Mouse (Mus musculus): ENCODE measurements at regions not wholly inside any gene's neighbourhood (a gene's known extent, or its start where the extent isn't known, plus 50 kb on each side); places are given as distances from the start of the nearest gene placed in this dataset.

DNA sequence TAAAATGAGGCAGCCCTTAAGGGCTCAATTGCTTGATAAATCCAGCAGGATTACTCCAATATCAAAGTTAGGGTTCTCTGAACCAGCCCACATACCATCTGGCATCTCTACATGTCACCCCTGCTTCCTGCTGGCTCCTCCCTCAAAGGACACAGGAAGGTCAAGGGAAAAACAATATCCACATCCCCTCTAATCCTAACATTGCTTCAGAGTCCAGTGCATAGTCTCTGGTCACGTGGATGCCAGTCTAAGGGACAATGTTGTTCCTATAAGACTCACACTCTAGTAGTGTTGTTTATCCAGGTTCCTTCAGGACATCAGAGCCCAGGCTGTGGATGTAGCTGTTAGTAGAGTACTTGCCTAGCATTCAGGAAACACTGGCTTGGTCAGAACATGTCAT is 124.9 kb upstream of the Foxa2 start:
- DNase-seq (ENCODE audit: low spot score in 2 of 2) = no peak

DNA sequence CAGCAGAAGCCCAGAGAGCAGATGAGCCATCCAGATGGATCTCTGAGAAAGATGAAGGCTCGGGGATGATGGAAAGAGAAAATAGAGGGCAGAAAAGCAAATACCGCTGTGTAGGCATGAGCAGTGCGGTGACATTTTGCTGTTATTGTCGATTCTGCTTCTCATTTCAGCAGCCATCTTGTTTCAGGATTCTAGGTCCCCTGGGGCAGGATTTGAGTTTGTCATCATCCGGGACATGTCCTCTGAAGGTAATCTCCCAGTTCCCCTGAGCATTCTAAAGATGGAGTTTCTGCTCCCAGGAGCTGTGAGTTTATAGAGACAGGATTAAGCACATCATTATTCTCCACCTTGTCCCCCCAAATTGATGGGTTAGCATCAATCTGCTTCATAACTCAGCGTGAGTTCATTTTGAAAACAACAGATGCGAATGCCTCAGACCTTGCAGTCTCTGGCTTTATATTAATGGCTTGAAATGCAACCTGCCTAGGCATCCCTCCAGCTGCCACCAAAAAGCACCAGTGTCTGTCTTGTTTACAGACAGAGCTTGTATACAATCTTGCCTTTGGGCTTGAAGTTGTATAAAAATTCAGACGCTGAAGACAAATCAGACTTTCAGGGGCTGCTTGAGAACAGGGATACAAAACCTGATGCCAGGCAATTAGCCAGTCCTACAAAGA is 128.6 kb upstream of the Foxa2 start:
- DNase-seq (ENCODE audit: low spot score in 2 of 2) = no peak

DNA sequence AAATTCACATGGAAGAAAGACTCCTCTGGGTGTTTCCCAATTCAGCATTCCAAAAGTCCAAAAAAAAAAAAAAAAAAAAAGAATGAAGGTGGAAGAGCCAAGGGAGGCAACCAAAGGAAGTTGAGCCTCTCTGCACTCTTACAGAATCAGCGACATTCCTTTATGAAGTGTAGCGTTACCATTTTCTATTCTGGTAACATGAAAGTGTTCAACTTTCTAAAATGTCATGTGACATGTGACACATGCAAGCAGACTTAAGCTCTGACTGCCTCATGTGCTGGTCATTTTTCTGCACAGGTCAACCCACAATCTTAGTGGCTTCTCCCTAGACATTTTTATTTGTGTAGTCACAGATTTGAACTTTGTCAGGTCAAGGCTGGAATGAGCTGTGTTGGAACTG is 133.5 kb upstream of the Foxa2 start:
- DNase-seq (ENCODE audit: low spot score in 2 of 2) = no peak

DNA sequence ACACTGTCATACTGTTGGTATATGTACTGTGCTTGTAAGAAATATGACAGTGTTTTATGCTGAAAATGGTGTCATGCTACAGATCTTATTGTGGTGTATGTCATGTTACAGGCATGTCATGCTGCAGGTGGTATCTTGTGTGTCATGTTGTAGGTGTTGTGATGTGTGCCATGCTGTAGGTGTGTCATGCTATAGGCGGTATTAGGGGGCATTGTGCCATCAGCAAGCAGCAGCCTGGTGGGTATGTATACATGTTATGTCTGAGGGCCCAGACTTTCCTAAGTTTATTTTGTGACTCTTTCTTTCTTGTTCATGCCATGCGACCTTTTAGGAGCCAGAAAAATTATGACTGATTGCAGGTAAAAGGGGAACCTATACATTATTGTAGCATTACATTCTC is 134.7 kb upstream of the Foxa2 start:
- DNase-seq (ENCODE audit: low spot score in 2 of 2) = no peak

DNA sequence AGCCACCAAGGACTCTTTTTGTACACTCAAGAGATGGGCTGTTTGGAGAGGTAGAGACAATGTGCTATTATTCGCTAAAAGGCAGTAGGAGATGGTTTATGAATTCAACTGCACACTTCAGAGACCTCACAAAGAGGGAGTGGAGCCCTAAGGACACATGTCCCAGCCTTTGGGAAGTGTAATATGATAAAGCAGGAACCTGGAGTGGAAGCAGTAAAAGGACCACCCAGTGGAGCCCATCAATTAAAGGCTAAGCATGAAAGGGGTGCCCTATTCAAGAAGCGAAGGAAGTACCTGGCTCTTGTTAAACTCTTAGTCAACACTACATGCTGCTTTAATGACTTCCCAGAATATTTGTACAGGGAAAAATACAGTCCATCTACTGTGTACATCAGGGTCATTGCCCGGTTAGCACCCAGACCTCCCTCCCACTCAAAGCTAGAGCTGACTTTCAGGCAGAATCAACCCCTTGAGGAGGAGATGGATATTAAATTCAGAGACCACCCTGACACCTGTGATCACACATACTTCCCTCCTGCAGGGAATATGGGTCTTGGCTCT is 135.8 kb upstream of the Foxa2 start:
- no peak for DNase-seq (ENCODE audit: low spot score in 2 of 2)

DNA sequence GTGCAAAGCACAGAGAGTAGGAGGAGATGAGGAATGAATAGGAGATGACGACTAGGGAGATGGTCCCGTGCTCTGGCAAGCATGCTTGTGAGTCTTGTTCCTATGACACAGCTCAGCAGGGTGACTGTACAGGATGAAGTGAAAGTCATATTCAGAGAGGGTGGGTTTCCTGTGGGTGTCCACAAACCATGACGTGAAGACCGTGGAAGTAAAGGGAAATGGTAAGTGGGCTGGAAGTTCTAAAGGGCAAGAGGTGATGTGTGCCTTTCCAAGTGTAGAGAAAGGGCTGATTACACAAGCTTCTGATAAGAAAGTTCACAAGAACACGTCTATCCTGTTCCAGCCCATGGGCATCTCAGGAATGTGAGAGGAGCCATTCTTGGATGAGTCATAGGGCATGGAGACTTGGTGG is 138.0 kb upstream of the Foxa2 start:
- DNase-seq (ENCODE audit: low spot score in 2 of 2) = no peak

DNA sequence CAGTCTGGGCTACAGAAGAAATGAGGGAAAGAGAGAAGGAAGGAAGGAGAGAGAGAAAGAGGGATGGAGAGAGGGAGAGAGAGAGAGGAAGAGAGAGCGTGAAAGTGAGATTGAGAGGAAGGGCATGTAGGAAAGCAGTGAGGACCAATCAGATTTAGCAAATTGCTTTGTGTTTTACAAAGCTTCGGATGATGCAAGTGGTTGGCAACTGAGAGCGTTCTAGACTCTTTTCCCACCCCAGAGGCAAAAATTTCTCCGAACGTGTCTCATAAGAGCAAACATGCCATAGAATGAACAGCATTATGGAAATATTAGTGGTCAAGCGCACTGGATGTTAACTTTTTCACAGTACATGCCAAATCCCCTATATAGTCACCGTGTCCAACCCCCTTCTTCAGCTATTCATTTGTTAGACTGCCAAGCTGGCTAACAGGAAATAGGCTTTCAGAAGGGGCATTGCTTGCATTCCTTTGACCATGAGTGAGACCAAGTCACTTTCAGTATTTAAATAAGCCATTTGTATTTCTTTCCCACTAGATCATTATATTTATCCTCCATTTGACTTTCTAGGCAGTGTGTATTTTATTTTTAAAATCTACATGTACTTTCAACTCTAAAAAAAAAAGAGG is 139.7 kb upstream of the Foxa2 start:
- no peak for DNase-seq (ENCODE audit: low spot score in 2 of 2)

DNA sequence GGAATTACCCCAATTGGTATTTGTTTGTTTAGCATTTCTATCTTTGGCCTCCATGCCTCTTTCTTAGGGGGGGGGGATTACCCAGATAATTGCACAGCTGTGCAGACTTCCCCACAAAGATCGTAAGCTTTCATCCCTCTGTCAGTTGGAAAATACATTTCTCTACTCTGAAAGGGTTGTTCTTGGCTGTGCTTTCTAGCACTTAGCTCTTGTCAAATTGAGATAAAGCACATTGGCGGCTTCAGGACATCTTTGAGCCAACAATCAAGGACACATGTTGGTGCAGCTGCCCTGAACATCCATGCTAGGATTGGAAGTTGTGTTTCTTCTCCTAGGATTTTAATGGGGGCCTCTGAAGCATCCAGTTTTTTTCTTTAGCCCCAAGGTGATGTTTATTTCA is 142.1 kb upstream of the Foxa2 start:
- no peak for DNase-seq (ENCODE audit: low spot score in 2 of 2)

DNA sequence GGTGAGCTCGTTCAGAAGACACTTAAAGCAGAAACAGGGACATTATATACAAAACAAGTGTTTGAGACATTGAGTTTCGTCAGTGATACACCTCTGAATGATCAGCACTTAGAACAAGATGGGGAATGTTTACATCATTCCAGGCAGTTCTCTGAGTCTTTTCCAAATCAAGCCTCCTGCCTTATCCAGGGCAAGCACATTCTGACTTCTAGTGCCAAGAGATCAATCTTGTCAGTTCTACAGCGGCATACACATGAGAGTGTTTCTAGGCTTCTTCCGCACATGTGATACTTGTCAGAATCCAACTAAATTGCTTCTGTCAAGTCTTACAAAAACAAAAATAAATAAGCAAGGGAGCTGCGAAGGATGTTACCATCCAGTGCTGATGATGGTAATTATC is 142.5 kb upstream of the Foxa2 start:
- DNase-seq (ENCODE audit: low spot score in 2 of 2) = no peak

DNA sequence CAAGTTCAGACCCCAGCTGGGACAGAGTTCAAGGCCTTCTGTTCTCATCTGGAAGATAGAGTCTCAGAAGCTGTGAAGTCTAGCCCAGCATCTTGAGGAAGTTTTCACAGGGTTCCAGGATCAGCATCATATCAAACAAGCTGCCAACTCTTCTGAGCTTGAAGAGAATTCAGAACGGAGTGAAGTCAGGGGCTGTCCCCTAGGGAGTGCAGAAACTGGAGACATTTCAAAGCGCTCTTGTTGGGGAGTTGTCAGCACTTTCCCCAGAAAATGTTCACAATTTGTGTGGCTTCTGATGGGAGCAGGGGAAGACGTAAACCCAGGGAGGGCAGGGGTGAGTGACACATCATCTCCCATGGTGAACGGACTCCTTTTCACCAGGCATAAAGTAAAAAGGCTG is 146.2 kb upstream of the Foxa2 start:
- DNase-seq (ENCODE audit: low spot score in 2 of 2) = no peak

DNA sequence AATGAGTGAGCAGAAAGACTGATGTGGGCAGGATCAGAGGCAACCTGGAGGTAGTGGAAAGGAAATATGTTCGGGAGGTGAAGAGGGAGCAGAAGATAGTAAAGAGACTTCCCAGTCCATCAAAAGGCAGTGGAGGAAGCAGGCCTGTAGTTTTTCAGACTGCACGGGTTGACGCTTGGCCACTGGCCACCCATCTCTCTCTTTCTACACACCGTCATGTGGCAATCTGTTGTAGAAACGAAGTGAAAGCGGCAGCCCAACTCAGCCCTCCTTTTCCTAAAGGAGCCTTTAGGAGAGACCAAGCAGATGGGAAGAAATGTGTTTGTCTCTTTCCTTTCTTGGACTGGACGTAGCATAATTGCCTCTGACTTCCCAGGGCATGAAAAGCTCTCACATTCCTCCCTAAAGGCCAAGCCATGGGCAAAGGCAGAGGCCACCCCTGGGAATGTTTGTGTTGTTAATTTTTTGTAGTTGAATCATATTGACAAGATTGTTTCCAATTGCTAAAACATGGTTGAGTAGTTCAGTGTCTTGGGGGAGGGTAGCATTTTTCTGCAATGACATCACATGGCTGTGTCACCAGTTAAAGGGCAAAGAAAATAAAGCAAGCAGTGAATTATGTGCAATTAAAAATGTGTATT is 150.7 kb upstream of the Foxa2 start:
- no peak for DNase-seq (ENCODE audit: low spot score in 2 of 2)

DNA sequence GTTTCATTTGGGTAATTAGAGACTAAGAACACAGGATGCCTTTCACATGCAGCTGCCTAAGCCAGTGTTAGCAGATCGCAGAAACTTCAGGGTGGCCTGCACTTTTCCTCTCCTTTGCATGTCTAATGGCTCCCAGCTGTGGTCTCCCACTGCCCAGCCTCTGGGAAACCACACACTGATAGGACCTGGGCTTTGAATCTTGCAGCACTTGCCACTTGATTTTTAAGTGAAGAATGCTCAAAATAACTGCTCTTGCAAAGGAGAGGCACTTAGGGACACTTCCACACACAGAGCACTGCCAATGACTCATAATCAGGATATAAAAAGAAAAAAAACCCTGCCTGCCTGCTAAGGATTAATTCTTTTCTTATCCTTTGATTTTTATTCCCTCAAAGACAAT is 159.9 kb upstream of the Foxa2 start:
- DNase-seq (ENCODE audit: low spot score in 2 of 2) = peak in 1 of 2 experiments; percentile 10

DNA sequence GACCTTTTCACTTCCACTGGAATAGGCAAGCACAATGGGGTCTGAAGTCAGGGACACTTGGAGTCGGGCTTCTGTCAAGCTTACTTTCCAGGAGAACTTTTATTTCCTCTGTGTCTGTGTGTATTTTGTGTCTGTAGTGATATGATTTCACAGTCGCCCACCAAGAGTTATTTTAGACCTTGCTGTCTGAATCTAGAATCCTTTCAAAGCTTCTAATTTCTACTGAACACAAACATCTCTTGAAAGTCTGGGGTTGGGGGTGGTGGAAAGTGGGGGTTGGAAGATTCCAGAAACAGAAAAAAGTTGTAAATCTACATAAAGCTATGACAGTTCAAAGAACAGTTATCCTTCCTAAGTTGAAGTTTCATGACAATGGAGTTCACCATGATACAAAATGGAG is 164.0 kb upstream of the Foxa2 start:
- DNase-seq (ENCODE audit: low spot score in 2 of 2) = no peak

DNA sequence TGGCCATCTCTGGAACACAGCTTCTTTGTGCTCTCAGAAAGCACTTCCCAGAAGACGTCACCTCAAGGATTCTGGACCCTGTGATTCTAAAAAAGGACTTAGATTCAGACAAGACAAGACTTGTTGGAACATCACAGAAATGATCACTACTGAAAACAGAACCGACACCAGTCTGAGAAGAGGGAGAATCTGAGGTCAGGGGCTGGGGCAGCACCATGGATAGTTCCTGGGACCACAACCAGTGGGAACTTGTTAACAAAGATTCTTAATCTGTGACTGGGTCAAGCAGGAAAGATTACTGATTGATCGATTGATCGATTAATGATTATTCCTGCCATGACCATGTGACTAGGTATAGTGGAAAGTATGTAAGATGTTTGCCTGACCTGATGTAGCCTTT is 170.4 kb upstream of the Foxa2 start:
- no peak for DNase-seq (ENCODE audit: low spot score in 2 of 2)

DNA sequence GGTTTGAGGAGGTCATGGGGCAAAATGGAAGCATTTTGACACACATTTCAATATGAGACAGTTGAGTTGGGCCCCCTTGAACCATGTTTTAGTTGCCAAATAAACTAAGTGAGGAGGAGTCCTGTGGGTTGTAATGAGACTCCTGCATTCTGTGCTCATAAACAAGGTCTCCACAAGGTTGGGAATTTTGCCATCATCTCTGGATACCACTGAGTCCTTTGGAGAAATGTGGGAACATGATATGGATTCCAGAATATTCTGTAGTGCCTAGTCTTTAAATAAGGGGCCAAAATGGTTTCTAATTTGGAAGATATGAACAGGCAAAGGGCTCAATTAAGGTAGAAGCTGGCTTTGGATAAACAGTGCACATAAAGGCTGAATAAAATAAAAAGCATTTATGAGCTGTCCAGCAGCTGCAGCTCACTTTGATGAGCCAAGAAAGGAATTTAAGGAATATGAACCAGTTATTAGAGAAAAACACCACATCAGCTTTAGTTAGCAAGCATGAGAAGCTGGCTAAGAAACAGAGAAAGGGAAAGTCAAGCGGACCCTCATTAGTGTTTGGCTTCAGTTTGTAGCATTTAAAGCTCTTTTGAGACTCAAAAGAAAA is 161.3 kb upstream of the Sstr4 start:
- DNase-seq (ENCODE audit: low spot score in 2 of 2) = no peak

DNA sequence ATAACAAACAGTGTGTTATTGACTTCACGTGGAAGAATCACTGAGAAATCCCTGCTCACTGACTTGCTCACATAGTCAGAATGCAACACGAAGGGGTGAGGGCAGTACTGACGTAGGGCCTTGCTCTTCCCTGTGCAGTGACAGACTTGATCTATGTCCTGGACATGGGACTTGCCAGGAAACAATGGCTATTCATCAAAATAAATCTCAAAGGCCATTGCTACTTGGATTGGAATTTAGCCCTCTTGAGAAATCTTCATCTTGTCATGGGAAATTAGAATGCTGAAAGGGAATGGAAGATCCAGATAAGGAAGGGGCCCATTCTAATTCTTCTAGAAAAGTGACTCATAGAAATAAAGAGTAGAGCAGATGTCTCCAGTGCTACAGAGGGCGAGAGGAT is 158.0 kb upstream of the Sstr4 start:
- DNase-seq (ENCODE audit: low spot score in 2 of 2) = no peak

DNA sequence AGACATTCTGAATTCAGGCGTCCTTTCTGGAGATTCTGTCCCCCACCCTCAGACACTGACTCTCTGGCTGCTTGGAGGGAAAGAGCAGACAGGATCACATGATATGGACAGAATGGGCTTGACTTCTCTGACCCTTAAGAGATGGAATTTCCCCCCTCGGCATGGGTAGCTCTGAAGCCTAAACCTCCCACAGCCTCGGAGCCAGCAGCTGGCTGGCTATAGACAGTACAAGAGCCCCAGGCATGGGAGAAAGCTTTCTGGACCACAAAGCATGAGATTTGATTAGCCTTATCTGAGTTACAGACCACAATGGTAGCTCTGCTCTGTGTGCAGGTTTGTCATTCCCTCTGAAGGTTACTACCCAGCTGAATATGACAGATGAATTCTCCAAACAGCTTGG is 156.1 kb upstream of the Sstr4 start:
- DNase-seq (ENCODE audit: low spot score in 2 of 2) = no peak

DNA sequence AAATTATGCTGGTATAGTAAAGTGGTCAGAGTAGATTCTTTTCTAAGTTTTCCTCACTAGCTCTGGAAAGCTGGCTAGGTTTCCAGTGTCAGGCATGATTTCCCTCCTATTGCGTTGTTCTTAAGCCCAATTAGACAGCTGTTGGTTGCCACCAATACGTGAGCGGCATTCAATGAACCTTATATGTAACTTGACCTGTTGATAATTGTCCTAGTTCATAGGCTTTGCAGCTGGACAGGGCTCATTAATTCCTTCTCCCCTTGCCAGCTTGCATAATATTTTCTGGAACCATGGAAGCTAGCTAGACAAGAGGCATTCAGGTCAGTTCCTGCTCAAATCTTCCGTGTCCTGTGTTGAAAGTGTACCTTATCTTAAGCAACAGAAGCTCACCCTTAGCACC is 152.9 kb upstream of the Sstr4 start:
- no peak for DNase-seq (ENCODE audit: low spot score in 2 of 2)

DNA sequence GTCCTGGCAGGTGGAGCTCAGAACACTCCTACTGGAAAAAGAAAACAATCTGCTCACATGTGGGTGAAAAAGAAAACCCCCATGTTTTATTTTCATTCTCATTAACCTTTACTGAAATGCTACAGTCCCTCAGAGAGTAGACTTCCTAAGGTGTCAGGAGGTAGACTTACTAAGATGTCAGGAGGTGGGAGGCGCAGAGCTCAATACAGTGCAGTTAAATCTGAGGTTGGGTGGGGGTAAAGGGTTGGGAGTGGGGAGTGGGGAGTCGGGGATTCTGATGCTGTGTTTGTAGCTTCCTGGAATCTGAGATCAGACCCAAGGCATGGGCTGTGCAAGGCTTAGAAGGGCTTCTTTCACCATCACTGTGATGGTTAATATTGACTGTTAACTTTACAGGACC is 149.6 kb upstream of the Sstr4 start:
- DNase-seq (ENCODE audit: low spot score in 2 of 2) = no peak

DNA sequence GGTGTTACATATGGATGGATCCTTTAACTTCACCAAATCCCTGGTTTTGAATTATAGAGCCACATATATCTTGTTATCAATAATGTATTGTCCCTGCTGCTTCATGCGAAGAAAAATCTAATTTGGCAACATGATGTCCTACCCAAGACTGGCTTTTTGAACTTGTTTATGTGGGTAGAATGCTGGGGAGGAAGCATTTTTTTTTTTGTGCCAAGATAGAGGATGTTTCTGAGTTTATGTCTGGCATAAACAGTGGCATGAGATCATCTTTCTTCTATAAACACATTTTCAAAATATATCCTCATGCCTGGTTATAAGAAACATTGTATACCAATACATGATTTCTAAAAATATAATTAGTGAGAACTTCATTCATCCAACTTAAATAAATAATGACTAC is 144.2 kb upstream of the Sstr4 start:
- DNase-seq (ENCODE audit: low spot score in 2 of 2) = no peak

DNA sequence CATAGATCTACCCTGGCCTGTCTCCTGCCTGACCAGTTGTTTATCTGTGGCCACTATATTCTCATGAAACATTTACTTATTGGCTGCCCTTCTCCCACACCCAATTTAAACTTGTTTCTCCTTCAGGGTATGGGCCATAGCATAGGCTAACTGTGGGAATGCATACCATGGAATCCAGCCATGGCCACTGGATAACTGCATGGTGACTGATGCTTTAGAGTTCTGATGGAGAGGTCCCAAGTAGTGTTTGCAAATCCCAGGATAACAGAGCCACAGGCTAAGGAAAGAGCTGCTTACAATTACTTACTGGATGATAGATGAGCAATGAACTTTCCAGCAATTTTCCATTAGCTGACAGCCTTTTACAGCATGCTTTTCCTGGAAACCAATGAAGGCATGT is 139.5 kb upstream of the Sstr4 start:
- DNase-seq (ENCODE audit: low spot score in 2 of 2) = no peak

DNA sequence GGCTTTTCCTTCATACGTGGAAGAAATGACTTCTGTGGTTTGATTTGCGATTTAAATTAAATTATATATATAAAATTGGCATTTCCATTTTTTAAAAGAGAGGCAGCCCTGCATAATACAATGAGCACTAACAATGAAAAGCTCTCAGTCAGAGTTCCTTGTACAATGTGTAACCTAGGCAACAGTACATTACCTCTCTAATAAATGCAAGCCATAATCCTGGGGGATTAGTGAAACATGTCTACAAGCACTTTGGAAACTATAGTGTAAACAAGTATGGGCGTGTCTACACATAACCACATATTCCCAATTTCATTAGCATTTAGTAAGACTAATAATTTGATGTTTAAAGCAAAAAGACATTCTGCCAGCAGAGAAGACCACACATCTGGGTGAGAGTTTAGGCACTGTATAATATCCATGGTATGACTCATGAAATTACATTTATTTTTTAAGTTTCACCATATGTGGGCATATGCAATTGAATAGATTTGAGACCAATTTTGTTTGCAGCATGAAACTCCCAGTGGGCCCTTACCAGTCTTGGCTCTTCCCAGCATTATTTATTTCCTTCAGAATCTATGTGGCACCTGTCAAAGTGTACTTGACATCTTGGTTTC is 130.9 kb upstream of the Sstr4 start:
- no peak for DNase-seq (ENCODE audit: low spot score in 2 of 2)
